Mouse (Mus musculus) urinary bladder, postnatal 36 days (tissue): ENCODE measurements at regions not wholly inside any gene's neighbourhood (a gene's known extent, or its start where the extent isn't known, plus 50 kb on each side); places are given as distances from the start of the nearest gene placed in this dataset.

Experiments
- DNase-seq, 2 experiments: peaks; one replicate each; pipeline ENCODE4 v3.0.0; 2022; ENCODE audit warnings: low spot score in 2 of 2, mixed read lengths in 1 of 2

DNA sequence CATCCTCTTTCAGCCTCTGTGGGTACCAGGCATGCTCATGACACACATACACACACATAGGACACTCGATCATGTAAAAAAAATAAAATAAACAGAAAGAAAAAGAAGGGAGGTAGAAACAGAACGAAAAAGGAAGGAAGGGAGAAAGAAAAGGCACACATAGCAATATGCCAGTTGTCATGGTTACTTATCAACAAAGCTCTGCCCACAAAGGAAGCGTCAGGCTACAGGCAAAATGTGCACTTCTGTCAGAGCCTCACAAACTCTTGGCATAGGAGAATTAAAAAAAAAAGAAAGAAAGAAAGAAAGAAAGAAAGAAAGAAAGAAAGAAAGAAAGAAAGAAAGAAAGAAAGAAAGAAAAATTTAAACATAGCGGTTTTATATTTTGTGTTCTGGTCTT is 56.9 kb upstream of the Sox2 start:
- DNase-seq, result no peak

DNA sequence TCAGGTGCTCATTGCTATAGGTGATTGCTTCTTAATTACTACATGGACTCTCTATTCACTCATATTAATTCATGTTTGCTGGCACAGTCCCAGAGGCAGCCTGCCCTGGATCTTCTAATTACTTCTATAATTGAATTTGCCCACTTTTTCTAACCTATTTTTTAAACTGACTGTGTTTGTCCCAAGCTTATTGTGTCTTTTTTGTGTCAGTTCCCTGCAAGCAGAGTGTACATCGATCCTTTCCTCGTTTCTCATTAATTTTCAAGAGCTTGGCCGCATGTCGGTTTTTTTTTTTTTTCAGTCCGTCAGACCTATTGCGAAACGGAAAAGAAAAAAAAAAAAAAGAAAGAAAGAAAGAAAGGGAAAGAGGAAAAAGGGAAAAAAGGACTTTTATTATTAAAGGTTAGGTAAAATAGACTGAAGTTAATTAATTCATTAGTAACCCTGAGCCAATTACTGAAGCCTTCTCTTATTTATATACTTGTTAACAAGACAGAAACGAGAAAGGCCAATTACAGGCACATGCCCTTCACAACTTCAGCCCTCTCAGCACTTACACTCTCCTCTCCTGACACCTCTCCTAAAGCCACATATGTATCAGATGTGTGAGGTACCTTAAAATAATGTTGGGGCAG is 72.2 kb upstream of the Sox2 start:
- no peak for DNase-seq

GRCm38 (mm10) chr3:34577115-34577514 is 73.1 kb upstream of the Sox2 start:
- DNase-seq, result no peak

GRCm38 (mm10) chr3:34576159-34576558 is 74.0 kb upstream of the Sox2 start:
- no peak for DNase-seq

GRCm38 (mm10) chr3:34574711-34575350 is 75.4 kb upstream of the Sox2 start:
- DNase-seq, result no peak

DNA sequence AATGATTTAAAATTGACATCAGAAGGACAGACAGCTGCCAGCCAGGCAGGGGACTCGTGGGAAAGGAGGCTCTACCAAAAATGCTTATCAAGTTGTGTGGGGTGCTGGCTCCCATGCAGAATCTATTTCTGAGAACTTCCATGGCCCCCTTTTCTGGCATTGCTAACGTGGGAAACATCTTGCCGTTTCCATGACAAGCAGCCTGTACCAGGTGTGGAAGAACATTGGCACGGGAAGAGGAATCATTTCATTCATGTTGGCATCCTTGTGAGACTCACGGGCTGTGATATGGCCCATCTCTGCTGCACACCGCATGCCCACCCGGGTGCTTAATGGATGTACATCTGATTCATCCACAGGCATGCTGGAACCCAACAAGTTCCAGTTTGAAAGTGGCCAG is 76.9 kb upstream of the Sox2 start:
- no peak for DNase-seq

- DNase-seq, result no peak
Observed at GRCm38 (mm10) chr3:34572081-34572480, 78.1 kb upstream of the Sox2 start.

GRCm38 (mm10) chr3:34571630-34572029 is 78.6 kb upstream of the Sox2 start:
- DNase-seq, result no peak

DNA sequence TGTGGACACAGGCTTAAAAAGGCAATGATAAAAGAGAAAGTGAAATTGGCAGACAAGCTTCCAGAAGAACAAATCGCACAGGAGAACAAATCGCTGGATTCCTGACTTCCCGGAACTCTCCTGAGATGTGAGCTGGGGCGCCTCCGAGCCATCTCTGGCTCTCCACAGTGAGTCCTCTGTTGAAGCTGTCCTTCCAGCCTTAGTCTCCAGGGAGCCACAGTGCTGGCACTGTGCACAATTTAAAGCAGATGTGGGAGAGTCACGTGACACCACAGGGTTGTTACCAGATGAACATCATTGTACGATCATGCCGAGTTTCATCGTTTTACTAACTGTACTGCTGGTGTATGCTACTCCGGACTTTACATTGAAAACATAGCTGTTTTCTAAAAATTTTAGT is 80.2 kb upstream of the Sox2 start:
- peak in 1 of 2 experiments; percentile 10 for DNase-seq

- DNase-seq, result no peak
Observed at GRCm38 (mm10) chr3:34568086-34568650, 82.0 kb upstream of the Sox2 start.

DNA sequence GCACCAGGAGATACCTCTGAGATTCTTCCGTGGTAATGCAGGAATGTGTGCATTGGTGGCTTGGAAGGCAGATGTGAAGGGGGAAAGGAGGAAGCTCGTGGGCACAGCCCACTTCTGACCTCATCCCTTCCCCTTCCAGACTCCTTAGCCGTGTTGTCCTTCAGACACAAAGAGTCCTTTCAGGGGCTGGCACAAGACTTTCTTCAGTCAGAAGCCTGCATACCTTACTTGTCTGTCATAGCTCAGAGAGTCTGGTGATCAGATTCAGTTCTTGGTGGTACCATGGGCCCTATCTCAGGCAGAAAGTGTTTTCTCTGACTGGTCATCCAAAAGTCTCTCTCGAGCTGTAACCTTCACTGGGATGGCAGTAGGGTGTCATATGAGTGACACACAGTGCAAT is 84.8 kb upstream of the Sox2 start:
- DNase-seq, result no peak

GRCm38 (mm10) chr3:34562893-34563292 is 87.3 kb upstream of the Sox2 start:
- DNase-seq, result no peak

DNA sequence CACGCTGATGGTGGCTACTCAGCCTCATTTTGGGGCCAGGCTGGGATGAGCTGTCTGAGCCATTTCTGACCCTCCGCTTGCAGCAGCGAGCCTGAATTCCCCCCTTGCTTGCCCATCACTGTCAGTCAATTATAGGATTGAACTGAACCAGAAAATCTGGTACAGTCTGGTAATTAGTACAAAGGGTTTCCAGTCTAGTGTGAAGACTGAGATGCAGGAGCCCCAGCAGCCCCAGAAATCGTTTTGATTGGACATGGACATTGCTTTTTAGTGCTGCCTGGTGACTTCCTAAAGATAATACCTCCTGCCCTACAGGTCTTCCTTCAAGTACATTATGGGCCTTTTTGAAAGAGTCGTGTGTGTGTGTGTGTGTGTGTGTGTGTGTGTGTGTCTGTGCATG is 88.5 kb upstream of the Sox2 start:
- no peak for DNase-seq

GRCm38 (mm10) chr3:34559841-34560703 is 90.1 kb upstream of the Sox2 start:
- no peak for DNase-seq

GRCm38 (mm10) chr3:34558821-34559520 is 91.2 kb upstream of the Sox2 start:
- no peak for DNase-seq

DNA sequence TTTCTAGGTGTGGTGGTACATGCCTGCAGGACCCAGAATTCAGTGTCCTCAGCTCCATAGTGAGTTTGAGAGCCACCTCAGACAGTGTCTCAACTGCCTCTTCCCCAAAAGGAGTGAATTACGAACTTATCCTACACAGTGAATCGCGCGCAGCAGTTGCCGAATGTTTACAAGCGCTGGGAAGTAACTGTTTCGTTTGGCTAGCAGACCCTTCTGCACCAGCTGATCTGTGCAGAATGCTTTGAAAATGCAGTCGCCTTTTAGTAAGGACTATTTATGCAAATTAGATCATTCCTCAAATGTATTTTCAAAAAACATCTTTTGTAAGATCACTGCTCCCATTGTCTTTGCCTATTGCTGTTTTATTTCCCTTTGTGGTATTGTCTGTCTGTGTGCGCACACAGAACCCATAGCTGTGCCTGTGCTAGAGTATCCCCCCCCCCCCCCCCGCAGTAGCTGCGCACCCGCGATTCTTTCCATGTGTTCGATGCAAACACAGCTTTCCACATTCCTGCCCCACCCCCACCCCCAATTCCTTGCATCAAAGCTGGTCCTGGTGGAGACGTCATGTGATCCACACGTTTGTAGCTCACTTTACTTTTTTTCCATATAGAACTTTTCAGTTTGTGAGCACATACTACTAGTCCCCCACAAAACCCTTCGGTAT is 97.5 kb upstream of the Sox2 start:
- no peak for DNase-seq

DNA sequence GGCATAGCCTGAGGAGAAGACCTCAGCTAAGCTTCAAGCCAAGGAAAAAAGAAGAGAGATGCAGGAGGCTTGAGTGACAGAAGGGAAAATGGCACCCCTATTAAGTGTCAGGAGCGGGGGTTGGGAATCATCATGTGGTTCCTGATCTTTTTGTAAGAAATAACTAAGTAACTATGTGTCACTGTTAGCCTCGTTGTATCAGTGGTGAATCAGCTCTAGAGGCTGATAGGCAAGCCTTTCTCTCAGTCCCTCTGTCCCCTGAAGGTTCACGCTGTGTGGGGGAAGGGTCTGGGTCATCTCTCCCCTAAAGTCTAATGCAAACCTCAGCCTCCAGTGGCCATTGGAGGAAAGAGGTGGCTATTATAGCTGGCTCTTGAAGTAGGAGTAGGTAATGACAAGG is 99.1 kb upstream of the Sox2 start:
- DNase-seq, result no peak

DNA sequence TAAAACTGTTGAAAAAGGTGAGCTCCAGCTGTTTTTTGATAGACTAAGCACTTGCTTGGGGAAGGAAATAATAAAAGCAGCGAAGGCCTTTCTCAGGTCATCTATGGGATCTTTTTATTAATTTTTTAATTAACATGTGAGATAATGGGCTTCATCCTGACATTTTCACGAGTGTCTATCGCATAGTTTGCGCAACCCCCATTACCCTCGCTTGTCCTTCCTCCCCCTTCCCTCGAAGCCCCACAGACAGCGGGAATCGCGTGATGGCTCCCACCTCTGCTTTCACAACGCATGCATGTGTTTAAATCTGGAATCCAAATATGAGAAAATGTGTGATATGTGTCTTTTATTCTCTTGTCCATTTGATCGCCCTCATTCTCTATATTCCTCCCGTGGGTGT is 100.0 kb upstream of the Sox2 start:
- DNase-seq, result no peak

DNA sequence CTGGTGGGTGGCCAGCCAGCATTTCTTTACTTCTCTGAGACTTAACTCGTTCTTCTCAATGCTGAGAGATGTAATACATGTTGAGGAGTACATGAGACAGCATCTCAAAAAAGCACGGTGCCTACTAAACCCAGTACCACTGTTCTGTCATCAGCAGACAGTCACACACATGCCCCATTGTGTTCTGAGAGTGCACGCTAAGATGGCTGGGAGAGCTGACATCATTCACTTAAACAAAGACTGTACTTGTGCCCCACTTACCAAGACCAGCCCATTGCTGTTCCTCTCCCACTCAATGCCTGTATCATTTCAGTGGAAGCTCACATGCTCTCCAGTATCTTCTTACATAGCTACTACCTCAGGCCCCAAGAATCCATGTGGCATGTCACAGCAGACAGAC is 117.8 kb upstream of the Sox2 start:
- no peak for DNase-seq

DNA sequence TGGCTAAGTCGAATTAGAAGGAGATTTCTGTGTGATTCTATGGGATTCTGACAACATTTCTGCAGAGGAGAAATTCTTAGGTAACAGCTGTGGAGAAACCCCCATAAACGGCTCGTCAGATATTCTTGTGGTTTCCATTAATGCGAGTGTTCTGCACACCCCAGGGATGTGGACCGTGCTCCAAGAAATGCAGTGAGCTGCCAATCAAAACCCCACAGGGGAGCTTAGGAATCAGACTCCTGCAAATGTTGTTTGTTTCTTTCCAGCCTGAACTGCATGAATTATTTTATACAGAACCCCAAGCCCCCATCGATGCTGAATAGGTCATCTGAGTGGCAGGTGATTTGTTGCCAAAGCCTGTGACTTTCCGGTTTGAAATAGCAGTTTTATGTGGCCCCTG is 118.4 kb upstream of the Sox2 start:
- no peak for DNase-seq

- no peak for DNase-seq
Observed at GRCm38 (mm10) chr3:34527546-34527945, 122.7 kb upstream of the Sox2 start.
